Mouse (Mus musculus): ENCODE data around the gene Vstm2l.

The Vstm2l gene

DNA sequence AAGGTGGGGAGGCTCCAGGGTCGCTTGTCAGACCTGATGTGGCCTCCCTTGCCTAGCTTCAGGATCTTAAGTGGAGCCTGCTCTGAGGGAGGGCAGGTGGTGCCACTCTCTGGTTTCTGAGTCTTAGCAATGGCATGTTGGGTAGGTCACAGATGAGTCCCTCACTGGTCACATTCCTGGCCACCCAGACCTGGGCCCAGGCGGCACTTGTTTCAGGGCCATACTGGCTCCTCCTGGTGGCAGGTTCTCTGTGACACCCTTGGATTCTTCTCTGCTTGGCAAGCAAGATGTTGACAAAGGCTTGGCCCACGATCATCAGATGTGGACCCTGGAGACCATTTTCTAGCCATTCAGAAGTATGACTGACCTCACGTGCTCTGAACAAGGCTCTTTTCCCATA lies 18.2 kb downstream of the Vstm2l start:
- no peak for DNase-seq (ENCODE audit: low read depth, low spot score)

DNA sequence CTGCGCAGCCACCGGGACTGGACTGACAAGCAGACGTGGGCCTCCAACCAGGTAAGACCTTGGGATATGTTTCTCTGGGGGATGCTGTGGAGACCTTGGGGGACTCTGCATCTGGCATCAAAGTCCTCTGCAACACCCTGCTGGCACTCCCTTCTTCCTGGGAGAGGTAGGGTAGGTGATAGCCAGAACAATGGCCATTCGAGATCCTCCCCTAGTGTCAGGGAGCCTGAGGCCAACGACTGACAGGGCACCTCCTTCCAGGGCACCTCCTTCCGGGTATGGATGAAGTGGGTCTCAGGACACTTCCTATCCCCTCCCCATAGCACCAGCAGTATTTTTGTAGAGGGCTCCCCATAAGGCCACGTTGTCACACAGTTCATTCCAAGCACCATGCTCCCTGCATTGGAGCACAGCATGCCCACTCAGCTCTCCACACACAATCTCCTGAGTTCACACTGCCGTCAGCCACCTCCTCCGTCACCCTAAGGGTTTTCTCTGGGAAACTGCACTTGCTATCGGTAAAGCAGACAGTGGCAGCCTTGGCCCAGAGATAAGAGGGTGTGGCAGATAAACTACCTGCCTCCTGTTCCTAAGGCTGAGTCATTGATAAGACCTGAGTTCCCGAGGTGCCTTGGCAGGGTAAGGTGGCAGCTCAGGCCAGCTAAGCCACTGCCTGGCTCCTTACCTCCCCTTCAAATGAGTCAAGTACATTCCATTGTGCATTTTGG lies 21.2 kb downstream of the Vstm2l start:
- no peak for DNase-seq (ENCODE audit: low read depth, low spot score)

DNA sequence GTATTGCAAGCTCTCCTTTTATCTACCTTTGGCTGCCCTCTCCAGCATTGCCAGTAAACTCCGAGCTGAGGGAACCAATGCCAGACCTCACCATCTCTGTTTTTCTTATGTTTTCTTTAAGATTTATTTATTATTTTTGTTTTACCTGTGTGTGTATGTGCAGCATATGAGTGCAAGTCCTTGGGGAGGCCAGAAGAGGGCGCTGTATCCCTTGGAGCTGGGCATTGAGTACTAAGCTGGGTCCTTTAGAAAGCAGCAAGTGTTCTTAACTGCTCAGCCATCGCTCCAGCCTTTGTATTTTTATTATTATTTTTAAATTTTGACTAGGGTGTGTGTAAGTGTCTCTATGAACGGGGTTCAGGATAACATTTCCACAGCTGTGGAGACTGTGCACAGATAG lies 22.2 kb downstream of the Vstm2l start:
- DNase-seq (ENCODE audit: low read depth, low spot score) = no peak

DNA sequence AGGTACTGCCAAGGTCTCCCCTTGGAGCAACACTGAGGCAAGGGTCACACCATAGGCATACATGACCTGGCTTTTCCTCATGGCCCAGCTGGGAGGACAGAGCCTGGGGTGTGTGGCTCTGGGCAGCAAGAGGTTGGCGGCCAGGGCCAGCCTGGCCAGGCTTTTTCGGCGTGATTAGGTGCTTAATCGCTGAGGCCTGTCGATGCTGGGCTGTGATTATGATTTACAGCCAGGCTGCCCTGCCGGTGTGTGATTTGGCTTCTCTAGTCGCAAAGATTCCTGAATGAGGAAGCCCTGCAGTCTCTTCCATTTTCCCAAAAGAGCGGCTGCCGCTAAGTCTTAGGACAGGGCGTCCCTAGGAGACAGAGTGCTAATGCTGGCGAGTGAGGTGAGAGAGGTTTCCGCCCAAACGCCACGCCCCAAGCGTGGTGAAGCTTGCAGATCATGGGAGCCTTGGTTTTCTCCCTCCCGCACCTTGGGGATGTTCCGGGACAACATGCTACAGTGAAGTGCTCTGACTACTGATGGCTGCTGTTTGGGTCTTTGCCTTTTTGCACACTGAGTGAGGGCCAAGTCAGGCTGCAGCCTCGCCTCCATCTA lies 26.2 kb downstream of the Vstm2l start:
- DNase-seq (ENCODE audit: low read depth, low spot score) = no peak

DNA sequence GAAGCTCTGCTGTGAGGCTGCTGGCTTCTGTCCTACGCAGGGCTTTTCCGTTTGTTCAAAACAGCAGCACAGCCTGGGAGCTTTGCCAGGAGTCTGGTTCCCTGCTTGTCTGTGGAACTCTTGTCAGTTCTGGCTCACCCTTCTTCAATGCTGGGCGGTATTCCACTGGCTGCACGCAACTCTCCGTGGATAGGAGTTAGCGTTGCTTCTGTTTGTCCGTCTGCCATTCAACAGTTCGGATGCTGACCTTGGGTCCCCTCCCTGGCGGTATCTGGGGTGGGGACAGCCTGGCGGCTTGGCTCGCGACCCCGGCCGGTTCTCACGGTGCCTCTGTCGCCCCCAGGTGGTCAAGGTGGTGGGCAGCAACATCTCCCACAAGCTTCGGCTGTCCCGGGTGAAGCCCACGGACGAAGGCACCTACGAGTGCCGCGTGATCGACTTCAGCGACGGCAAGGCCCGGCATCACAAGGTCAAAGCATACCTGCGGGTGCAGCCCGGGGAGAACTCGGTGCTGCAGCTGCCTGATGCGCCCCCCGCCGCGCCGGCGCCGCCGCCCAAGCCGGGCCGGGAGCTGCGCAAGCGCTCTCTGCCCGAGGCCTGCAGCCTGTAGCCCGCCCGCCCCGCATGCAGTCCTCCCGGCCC lies 29.2 kb downstream of the Vstm2l start:
- peak; percentile 14 for DNase-seq (ENCODE audit: low read depth, low spot score)

DNA sequence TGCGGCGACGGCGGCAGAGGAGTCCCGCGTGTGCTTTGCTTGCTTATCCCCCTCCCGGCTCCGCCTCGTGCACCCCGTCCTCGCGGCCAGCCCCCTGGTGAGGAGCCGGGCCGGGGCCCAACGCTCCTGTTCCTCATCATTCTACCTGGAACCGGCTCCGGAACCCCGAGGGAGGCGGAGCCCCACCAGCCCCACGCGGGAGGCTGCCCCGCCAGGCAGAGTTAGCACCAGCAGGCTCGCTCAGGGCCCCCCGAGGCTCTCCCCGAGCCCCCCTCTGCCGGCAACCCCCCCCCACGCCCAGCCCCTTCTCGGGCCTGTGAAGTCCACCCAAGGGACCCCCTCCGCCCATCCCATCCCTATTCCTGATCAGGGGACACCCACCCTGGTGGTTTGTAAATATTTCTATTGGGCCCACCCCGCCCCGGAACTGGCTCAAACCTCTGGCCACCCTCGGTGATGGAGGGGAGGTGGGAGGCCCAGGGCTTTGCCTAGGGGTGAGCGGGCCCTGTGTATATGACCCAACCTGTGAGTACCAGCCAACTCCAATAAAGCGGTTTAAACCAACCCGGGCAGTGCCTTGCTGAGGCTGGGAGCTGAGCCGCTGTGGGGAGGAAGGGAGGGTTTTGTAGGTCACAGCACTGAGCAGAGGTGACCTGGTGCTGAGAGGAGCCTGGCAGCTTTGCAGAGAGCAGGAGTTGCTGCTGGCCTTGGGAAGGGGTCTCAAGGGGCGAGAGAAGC lies 29.9 kb downstream of the Vstm2l start:
- DNase-seq (ENCODE audit: low read depth, low spot score) = no peak

DNA sequence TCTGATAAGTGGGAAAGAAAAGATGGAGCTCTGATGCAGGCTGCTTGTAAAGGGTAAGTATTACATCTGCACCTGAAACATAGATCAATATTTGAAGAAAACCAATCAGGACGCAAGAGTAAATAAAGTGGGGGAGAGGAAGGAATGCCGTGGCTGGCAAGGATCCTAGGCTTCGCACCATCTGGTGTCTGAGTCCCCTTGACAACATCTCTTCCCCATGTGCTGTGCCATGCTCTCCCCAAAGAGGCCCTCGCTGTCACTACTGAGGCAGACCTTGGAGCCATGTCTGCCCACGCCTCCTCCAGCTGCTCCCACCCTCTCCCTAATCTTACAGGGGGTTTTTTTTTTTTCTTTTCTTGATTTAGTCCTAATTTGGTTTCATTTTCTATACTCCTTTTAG lies 39.5 kb downstream of the Vstm2l start:
- DNase-seq (ENCODE audit: low read depth, low spot score) = no peak

DNA sequence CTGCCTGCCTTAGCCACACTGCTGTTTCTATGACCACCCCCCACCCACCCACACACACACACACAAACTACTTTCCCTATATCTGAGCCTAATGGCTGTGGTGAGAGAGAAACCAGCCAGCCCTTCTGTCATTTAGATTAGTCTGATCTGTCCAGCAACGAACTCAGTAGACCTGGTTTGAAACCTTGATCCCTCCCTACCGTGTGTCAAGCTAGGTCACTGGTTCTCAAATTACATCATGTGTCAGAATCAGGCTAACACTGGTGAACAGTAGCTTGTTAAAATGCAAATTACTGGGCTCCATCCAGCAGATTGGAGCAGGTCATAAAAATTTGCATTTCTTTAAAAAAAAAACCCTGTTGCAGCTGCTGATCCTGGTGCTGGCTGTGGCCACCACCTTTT lies 43.3 kb downstream of the Vstm2l start:
- DNase-seq (ENCODE audit: low read depth, low spot score) = no peak

DNA sequence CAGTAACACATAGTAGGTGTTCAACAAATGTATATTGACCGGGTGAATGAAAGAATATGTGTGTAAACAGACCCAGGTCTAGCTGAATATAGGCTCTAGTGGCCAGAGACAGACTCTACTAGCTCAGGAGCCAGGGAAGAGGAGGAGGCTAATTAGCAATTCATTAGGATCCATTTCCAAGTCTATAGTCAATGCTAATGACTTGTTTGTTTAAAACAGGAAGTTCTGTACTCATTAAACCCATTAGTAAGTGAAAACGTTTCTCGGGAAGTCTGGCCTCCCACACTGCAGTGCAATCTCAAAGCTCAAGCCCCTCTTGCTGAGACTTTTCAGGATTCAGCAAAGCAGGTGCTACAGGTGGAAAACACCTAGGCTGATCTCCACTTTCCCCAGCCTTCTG lies 53.4 kb downstream of the Vstm2l start:
- no peak for DNase-seq (ENCODE audit: low read depth, low spot score)

DNA sequence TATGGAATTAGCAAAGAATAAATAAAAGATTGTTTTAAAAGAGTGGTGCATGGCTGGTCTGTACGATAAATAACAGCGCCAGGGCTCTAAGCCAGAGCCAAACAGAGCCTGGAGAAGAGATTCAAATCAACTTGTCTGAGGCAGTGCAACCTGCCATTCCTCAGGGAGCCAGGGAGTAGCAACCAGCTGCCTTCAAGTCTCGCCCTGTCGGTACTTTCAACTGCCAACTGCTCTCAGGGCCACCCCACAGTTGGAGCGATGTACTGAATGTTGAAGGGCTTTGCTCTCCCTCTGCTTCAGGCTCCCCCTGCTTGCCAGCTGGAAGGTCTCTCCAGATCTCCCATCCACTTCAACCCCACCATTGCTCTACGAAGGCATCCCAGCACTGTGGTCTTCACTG lies 55.7 kb downstream of the Vstm2l start:
- DNase-seq (ENCODE audit: low read depth, low spot score) = no peak

DNA sequence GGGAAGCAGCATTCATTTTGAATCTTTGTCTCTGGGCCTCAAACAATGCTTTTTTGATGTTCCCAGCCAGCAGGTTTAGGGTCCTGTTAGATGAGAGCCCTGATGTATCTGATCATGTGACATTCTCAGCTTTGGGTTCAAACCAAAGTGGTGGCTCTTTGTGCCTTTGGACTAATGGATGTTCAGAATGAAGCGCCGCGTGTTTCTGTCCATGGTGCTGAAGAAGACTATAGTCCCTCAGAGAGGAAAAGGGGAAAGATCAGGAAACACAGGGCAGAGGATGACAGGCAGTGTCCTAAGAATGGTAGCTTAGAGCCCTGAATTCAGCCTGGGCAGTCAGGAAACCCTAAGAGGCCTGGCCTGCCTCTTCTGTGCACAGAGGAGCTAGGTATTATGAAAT lies 56.2 kb downstream of the Vstm2l start:
- peak; percentile 76 for DNase-seq (ENCODE audit: low read depth, low spot score)

DNA sequence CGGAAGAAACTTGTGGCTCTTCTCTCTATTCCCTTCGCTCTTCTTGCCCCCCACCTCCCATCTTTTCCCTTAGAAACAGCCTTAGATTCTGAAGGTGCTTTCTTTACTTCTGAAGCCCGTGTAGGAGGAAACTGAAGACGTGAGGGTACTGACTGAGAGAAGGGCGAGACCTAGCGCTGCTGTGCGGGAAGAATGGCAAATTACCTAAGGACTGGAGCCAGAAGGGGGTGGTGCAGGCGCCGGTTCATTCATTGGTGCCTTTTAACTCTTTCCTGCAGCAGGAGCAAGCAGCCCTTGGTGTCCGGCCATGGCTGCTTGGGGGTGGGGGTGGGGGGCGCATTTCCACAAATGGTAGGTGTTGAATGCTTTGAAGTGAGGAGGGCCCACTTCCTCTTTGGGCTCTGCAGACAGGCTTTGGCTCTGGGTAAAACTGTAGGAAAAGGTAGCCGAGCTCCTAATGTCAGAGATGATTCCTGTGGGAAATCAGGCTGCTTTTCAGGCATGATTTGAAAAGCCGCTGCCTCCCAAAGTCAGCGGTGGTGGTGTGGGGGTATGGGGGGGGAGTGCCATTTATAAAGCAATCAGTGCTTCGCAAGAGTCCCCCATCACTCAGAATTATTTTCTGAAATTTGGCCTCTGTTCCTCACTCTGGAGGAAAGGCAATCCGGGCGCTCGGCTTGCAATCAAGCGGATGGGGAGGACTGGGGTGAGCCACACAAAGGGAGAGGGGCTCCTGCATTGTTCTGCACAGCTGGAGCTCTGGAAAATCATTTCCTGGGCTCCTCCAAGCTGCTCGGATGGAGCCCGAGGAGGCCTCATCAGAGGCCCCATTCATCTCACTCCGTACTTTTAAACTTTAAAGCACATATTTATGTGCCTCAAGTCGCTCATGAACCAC lies 60.4 kb downstream of the Vstm2l start:
- DNase-seq (ENCODE audit: low read depth, low spot score) = no peak

DNA sequence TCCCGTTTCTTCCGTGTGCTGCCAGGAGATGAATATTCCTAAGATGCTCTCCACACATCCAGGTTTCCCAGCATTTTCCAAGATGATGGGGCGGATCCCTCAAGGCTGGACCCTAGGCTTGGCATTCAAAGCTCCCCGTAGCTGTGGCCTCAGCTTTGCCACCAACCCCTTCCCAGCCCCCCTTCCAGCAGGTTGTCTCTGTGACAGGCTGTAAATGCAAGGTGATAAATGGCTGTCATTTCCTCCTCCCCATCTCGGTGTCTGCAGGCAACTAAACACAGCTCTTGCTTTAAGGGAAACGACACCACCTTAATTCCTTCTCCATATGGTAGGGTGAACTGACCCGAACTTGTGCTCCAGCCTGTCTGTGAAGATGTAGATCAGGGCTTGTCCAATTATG lies 61.1 kb downstream of the Vstm2l start:
- no peak for DNase-seq (ENCODE audit: low read depth, low spot score)

DNA sequence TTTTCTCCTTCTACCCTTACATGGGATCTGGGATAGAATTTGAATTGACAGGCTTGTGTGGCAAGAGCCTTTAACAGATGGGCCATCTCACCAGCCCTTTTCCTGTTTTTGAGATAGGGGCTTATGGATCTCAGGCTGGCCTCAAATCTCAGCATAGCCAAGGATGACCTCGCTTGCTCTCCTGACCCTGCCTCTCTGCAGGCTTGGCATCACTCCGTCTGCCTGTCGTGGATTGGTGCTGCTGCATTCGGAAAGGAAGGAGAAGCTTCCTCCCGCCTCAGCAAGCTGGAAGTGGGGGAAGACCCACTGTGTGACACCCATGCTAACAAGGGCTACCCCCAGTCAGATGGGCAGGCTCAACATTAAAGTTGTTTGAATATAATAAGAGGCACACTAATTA lies 64.8 kb downstream of the Vstm2l start:
- DNase-seq (ENCODE audit: low read depth, low spot score) = no peak

DNA sequence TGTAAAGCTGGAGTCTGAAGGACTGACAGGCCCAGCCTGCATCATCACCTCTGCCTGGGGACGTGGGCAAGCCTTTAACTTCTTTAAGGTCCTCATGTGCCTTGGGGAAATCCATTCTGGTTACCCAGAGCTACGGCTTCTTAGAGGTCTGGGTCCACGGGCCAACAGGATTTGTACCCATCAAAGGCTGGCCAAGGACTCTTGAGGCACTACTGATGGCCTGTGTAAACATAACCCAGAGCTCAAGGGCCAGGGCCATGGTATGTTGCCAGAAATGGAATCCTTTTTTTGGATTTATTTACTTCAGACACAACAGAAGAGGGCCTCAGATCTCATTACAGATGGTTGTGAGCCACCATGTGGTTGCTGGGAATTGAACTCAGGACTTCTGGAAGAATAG lies 68.3 kb downstream of the Vstm2l start:
- no peak for DNase-seq (ENCODE audit: low read depth, low spot score)

DNA sequence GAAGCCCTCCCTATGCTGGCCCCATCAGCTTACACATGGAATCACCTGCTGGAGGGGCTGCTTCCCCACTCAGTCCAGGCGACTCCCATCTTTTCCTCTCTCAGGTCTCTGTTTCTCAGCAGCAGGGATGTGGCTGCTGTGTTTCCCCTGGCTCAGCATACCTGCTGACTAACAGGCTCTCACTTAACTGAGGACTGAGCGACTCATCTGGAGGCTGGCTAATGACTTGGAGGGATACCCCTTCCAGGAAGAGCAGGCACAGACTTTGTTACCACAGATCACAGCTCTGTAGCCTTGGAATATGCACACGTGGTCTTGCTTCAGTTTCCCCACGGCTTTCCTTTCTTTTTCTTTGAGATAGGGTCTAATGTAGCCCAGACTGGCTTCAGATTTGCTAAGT lies 68.8 kb downstream of the Vstm2l start:
- DNase-seq (ENCODE audit: low read depth, low spot score) = peak; percentile 60

DNA sequence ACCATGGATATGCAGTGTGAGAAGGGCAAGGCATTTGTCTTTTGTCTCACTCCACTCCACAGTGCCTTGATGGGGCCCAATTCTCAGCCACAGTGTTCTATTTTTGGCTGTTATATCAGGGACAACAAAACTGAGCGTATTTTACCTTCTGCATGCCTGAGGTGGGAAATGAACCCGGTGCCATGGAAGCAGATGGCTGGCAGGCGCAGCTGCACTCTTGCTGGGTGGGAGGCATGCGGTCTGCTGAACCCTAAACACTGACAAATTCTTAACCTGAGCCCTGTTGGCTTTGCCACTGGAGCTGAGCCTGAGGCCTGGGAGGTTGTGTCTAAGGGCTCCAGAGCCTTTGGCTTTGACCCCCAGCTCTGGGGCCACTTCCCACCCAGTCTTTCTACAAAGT lies 71.2 kb downstream of the Vstm2l start:
- no peak for DNase-seq (ENCODE audit: low read depth, low spot score)

DNA sequence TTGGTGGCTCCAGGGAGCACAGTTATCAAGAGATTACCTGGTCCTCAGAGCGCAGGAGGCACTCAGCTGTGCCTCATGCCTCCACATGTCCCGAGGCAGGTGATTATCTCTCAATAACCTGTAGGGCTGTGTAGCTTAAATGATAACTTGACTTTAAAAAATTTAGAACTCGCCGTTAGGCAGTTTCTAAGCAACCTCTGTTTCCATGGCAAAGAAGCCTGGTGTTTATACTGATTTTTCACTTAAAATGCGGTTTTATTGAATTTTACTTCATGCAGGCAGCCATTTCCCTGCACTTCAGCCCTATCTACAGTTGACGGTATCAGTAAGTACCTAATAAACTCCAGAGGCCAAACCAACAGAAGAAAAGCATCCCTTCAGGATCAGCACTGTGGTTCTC lies 71.8 kb downstream of the Vstm2l start:
- DNase-seq (ENCODE audit: low read depth, low spot score) = no peak

DNA sequence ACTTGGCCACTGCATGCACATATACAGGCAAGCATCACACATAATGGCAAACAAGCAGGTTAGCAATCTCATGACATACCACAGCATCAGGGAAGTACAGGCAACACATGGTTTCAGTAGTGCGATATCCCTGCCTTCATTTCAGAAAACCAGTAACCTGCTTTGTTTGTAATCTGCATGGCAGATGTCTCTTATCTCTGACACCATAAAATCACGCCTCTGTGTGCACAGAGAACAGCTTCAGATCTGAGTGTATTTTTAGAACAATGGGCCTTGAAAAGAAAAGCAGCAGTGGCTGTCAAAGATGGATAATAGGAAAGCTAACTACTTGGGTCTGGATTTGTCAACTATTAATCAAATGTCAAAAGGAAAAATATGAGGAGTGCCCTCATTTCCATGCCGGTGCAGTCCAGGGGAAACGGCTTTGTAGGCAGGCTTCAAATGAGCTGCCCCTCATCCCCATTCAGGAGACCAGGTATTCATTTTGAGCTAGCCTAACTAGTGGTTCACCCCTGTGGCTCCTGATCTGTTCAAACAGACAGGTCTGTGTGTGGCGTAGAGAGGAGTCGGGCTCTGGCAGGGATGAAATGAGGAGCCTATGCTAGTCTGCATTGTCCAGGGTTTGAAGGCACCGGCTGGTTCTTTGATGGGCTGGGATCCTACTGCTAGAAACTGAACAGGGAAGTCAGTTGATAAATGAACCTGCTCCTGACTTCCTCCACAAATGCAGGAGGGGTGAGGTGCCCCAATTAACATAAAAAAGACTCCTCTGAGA lies 74.2 kb downstream of the Vstm2l start:
- DNase-seq (ENCODE audit: low read depth, low spot score) = no peak

DNA sequence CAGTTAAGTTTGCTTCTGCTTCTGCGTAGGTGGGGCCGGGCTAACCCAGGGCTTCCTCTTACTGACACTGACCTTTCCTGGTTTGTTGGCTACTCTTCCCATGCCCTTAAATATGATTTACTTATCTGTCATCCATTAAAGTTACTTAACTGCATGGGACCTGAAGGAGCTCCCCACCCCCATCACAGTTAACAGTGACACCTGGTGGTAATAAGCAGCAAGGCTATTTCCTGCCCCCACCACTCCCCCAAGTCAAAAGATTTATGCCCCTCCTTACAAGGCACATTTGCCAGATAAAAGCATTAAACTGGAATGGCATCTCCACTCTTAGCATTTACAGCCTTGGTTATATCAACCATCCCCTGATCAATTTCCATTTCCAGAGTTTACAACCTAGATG lies 75.5 kb downstream of the Vstm2l start:
- DNase-seq (ENCODE audit: low read depth, low spot score) = peak; percentile 49

DNA sequence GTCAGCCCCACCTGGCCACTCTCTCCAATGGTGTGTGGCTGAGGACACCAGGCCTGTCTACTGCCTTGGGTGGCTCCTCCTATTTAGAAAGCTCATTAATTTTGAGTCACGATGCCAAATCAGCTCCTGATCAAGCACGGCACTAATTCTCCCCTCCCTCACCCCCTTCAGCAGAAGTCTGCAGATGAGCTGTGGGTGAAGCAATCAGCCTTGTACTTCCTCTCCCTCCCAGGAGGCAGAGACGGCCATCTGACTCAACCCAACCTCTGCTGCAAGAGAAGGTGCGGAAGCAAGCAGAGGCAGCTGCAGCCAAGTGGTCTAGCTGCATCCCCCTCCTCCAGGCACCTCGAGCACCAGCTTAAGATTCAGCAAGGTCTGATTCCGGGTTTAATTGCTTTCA lies 76.6 kb downstream of the Vstm2l start:
- no peak for DNase-seq (ENCODE audit: low read depth, low spot score)
